In genomic region chr10:61967207-61967606, GRCm38 (mm10) we compare ENCODE assay signal across 23 mouse cellular contexts. TPM values are rescaled to one million over a fixed set of nuclear protein-coding genes. Genes with fewer than 3 reads are reported as not detected.
DNase-seq lines count a peak whose midpoint lies in the region; ATAC-seq lines count a peak whose summit lies in the region.
"Had no signal": no experiment of that assay in that cellular context is flagged by ENCODE, and none has a peak within 500 bp of the region (broad histone marks: within the 10 kb centered on the region; RNA-seq: fewer than 3 reads in every experiment).

No protein-coding gene starts in this region.

- no peaks in the 10 kb centered on the region for H3K36me3 ChIP-seq in heart, embryonic 13.5 days
- H3K36me3 ChIP-seq: embryonic facial prominence, embryonic 15.5 days; forebrain, embryonic 10.5 days; hindbrain, embryonic 15.5 days had no signal

- H3K4me3 ChIP-seq in heart, embryonic 13.5 days, result no peak overlapping the region
- H3K4me3 ChIP-seq: embryonic facial prominence, embryonic 15.5 days; erythroblast, embryonic 14.5 days; forebrain, embryonic 10.5 days; hindbrain, embryonic 15.5 days had no signal

- WGBS in heart, embryonic 13.5 days, result 65% methylated on average over 3 of the region's 3 CpGs

- ATAC-seq in heart, embryonic 13.5 days (ENCODE audit: extremely low read depth, insufficient number of reproducible peaks, low FRiP score, low TSS enrichment), result no peak
- ATAC-seq: activated CD4-positive, CD25-positive, alpha-beta regulatory T cell, adult 4 months; CD4-positive, CD25-positive, alpha-beta regulatory T cell, adult 4 months; forebrain, embryonic 14.5 days; intestine, embryonic 16.5 days had no signal

- peak overlapping the region; percentile 51 for H3K27ac ChIP-seq in heart, embryonic 13.5 days (replicated peaks)
- H3K27ac ChIP-seq: embryonic facial prominence, embryonic 15.5 days; forebrain, embryonic 10.5 days; hindbrain, embryonic 15.5 days had no signal

- H3K9me3 ChIP-seq in heart, embryonic 13.5 days, result no peaks in the 10 kb centered on the region
- H3K9me3 ChIP-seq: embryonic facial prominence, embryonic 15.5 days; forebrain, embryonic 10.5 days; hindbrain, embryonic 15.5 days had no signal

- peak; percentile 83 for DNase-seq in heart, adult 11 months
- no peak for DNase-seq in heart, postnatal 36 days
- no peak for DNase-seq in heart, postnatal 10 days
- DNase-seq in thymus, postnatal 14 days, result peak; percentile 7
- DNase-seq in thymus, postnatal 25 days, result no peak
- DNase-seq in adipocyte (ENCODE audit: low spot score), result no peak
- DNase-seq: adrenal gland, adult 2 months; adrenal gland, postnatal 25 days; B cell, adult 2 months; cerebellum, adult 18-20 months; cerebellum, adult 9-11 months; gastrocnemius, postnatal 36 days; heart, adult 18-20 months had no signal

- intact Hi-C loops in heart, postnatal 36 days (cut with DNase I), result no loop called here
- intact Hi-C loops in heart, postnatal 10 days (cut with DNase I), result no loop called here

- no peaks in the 10 kb centered on the region for H3K27me3 ChIP-seq in heart, embryonic 13.5 days (replicated peaks)
- H3K27me3 ChIP-seq: embryonic facial prominence, embryonic 15.5 days had no signal

- H3K9ac ChIP-seq in heart, embryonic 13.5 days, result peak overlapping the region; percentile 52; the same call in 1 of the 2 replicates
- H3K9ac ChIP-seq: embryonic facial prominence, embryonic 15.5 days; hindbrain, embryonic 15.5 days had no signal

- H3K4me2 ChIP-seq in heart, embryonic 13.5 days, result no peak overlapping the region
- H3K4me2 ChIP-seq: embryonic facial prominence, embryonic 15.5 days; hindbrain, embryonic 15.5 days had no signal

- H3K4me1 ChIP-seq in heart, embryonic 13.5 days, result peaks cover 56% of the 10 kb centered on the region

RNA-seq across cellular contexts. Expression of gene Col13a1, which starts 11.7 kb away (rescaled TPM):
- total RNA-seq in heart, postnatal 36 days (2021), result under 1 TPM; 0.65 to 0.97 TPM
- polyA plus RNA-seq in heart, embryonic 13.5 days (2015; fragmentation: Nextera tagmentation; extraction: Ambion mirVana), result 11.1 and 12.5 TPM in 2 replicates
- total RNA-seq in heart, postnatal 10 days (2021), result 1 to 10 TPM; 1.8 to 1.9 TPM
- total RNA-seq: MEL had no signal
- polyA plus RNA-seq: activated CD4-positive, CD25-positive, alpha-beta regulatory T cell, adult 4 months; CD4-positive, CD25-positive, alpha-beta regulatory T cell, adult 4 months had no signal

Comparison
In these comparisons a context has a peak if more than half of its experiments do, and no peak if none do; other contexts are left out.
1. DNase-seq: peak in heart, adult 11 months (single experiment) and thymus, postnatal 14 days (single experiment); none in heart, postnatal 36 days (0 of 2), heart, postnatal 10 days (0 of 2), thymus, postnatal 25 days (single experiment) and adipocyte (single experiment).